Mouse (Mus musculus) heart, adult 18-20 months (tissue): Measurements from ENCODE around the gene Csnk1g2. TPM values are rescaled to one million over a fixed set of nuclear protein-coding genes. Genes with fewer than 3 reads are reported as not detected.
A peak's percentile ranks its signal among the peaks of the same experiment; 100 is the strongest.

Experiments used
- DNase-seq, 2 experiments: peaks; one replicate each; pipeline ENCODE4 v3.0.0; 2021 to 2022; ENCODE audit warnings: mixed read lengths in 1 of 2
- long read RNA-seq, 2 experiments: library from polyadenylated mRNA; stranded (forward); transcript quantifications; one replicate each; pipeline ENCODE4 v2.0.0; 2021
- total RNA-seq, 2 experiments: library from RNA; stranded (reverse); gene quantifications; 2 replicates each; pipeline ENCODE4 v1.2.3; 2021

The Csnk1g2 gene
- total RNA-seq, result 100 to 1,000 TPM; 121 to 132 TPM
- long read RNA-seq, experiment 1, transcript Csnk1g2-201 (11 exons, 2,348 nt), result major isoform, 9 of 117 reads
- long read RNA-seq, experiment 1, partial matches to known transcripts, result 7 of 117 reads
- long read RNA-seq, experiment 1, other reads (novel, unspliced or antisense), result 99 of 117 reads
- long read RNA-seq, experiment 2, partial matches to known transcripts, result 0 of 75 reads
- long read RNA-seq, experiment 2, other reads (novel, unspliced or antisense), result 72 of 75 reads

DNA sequence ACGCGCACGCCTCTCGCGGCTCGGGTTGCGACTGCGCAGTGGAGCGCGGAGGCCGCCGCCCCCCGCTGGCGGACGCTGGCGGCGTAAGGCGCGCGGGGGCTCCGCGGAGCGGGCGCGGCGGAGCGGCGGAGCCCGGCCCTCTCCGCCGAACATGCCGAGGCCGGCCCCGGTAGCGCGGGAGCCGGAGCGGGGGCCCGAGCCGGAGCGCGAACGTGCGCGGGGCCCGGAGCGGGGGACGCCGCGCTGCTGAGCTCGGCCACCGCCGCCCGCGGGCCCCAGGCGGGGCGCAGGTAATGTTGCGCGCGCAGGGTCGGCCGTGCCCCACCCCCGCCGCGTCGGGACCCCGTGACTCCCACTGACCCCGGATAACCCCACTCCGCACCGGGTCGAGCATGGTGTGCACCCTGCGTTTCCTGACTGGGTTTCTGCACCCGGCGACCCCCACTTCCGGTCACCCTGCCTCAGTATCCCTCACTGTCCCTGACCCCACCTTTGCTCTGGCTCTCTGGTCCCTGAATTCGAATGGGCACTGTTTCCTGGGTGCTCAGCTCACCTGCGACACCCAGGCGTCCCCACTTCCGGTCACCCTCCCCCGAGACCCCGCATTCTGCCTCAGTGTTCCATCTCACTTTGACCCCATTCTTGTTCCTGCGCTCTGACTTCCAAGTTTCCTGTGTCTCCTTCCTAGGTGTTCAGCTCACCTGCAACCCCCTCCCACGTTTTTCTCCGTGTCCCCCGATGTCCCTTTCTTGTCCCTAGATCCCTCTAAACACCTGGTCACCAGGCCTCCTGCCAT lies at the start of gene Csnk1g2:
Gene Csnk1g2, plus strand, starts transcription at position 178 of the 796 bp plus-strand sequence.
- DNase-seq, result peak in 1 of 2 experiments; percentile 45

DNA sequence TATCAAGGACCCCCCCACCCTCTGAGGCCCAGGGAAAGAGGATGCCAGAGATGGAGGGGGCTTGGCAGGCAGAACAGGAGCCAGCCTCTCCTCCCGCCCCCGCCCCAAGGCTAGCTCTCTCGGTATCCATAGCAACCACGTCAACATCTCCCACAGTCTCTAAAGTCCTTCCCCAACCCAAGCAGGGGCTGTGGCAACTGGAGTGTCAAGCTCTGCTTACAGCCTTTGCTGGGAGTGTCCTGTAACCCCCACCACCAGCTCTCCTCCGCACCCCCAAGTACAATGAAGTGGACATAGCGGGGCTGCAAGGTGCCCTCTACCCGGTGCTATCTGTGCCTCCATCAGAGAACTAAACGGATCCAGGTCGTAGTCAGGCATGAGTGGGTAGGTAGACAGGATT lies 48.7 kb upstream of the Csnk1g2 start:
- no peak for DNase-seq

DNA sequence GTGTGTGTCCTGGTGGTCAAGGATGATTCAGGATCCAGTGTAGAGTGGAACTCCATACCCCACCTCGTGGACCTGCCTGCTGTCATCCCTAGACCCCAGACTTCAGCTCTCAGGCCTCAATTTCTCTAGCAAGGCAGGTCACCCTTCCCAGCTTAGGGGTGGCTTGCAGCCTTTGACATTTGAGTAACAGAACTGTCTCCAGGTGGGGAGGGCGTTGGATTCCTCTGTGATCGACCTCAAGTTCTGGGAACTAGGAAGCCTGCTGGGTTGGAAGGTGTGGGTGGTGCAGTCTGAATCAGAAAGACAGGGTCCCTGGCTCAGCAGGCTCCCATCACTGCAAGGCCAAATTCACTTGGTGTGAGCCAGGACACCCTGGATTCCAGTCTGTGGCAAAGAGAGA lies 47.7 kb upstream of the Csnk1g2 start:
- DNase-seq, result no peak

DNA sequence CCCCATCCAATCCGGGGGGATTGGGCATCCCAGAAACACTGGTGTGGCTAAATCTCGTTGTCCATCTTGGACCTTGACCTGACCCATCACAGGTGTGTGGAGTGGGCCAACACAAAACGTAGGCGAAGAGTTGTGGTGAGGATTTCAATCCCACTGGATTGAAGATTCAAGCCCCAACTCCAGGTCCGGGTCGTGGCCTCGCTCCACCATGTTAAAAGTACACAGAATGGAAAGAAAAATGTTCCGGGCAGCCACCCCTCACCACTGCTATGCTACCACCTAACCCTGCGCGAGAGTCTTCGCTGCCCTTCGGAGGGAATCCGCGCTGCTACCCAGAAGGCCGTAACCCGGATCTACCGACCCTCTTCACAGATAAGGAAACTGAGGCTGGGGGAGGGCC lies 46.7 kb upstream of the Csnk1g2 start:
- no peak for DNase-seq

DNA sequence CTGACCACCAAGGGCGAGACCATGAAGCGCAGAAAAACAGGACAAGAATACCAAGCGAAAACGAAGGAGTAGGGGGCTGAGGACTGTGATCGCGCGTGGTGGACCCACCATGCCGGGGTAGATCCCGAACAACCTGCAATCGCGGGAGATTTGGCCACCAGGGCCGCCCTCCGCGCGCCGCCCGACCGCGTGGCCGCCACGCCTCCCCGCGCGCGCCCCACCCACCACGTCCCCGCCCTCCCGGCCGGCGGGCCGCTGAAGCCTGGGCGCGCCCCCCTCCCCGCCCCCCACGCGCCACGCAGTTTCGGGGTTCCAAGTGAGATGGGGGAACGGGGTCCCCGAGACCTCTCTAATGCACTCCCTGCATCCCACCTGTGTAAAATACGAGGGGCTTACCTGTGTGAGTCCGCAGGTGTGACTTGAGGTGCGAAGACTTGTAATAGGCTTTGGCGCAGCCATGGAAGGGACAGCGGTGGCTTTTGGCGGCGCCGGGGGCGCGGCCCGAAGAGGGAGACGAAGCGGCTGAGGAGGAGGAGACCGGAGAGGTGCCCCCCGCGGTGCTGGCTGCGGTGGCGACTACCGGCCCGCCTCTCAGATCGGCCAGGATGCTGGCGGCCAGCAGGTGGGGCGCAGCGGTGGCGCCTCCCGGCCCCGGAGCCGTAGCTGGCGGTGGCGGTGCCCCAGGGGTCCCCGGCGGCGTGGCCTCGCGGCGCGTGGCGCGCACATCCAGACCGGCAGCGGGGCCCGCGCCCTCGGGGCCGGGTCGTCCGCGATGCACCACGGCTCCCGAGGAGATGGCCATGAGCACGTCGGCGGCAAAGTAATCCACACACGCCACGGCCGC lies 46.1 kb upstream of the Csnk1g2 start:
- peak; percentile 55 to 61 for DNase-seq

DNA sequence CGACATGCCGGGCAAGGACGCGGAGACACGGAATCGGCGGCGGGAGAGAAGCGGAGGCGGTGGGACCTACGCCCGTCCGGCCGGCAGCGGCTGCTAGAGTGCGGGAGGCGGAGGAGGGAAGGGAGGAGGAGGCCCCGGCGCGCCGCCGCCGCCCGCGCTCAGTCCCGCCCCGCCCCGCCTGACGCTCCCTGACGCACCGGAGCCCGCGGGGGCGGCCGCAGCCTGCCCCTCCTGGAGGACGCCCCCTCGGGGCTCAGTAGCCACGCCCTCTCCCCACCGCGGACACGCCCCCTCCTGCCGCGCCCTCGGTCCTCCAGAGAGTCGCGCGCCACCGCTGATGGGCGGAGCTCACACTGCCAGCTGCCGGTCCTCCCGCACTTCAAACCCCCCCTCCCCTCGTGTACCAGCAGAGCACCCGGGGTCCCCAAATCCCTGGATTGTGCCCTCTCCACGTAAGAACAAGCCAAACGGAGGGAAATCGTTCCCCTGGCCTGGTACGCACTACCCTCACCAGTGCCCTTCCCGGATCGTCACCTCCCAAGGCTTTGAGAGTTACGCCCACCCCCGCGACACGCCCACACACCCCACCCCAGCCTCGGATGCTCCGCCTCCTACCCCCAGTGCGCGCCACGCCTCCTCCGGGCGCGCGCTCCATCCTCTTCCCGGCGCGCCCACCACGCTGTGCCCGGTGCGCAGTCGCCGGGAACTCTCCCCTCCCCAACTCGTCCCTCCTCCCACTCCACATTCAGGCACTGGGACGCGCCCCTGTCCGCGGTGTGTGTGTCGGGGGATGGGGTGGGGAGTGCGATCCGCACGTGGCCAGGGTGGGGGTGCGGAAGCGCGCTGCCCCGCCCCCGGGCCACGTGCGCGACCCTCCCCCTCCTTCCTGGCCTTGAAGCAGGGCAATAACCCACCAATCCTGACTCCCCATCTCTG lies 45.2 kb upstream of the Csnk1g2 start, which contains the start of gene Klf16:
Gene Klf16, minus strand, starts transcription at position 127 of the 936 bp plus-strand sequence.
- peak; percentile 98 to 99 for DNase-seq

DNA sequence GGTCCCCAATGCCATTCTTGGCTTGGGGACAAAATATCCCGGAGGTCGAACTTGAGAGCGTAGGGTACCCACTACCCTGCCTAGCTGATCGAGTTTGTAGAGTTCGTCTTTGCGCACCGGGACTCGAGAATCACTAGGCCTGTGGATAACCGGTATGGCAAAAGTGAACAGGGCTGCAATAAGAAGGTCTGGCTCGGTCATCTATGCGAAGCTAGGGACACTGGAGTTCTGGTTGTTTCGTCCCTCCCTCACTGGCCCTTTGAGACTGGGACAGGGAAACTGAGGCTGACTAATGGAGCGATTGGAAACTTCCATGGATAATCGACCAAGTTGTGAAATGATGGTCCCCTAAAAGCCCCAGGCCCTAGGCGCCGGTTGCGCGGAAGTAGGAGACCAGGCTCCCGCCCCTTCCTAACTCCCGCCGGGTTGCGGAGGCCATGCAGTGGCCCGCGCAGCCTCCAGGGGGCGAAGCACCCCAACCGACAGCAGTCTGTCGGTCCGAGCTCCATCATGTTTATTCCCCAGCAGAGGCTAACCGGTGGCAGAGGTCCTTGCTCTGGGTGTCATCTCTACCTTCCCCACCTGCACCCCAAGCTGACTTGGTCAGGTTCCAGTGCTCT lies 44.4 kb upstream of the Csnk1g2 start:
- peak; percentile 87 to 88 for DNase-seq

DNA sequence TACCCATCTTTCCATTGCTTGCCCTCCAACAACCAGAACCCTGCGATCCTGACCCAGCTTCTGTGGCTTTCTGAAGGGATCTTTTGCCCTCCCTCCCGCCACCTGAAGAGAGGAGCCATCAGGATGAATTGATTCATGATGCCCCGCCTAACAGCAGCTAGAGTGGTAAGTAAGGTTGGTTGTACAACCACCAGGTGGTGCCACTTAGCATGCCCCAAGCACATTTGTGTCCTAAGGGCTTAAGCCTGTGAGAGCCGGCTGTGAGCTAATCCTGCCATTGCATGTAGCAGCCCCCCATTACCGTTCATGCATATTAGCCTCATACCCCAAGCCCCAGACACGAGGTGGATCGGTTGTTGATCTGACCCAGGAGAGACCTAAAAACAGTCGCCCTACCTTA lies 43.7 kb upstream of the Csnk1g2 start:
- peak; percentile 65 to 68 for DNase-seq

DNA sequence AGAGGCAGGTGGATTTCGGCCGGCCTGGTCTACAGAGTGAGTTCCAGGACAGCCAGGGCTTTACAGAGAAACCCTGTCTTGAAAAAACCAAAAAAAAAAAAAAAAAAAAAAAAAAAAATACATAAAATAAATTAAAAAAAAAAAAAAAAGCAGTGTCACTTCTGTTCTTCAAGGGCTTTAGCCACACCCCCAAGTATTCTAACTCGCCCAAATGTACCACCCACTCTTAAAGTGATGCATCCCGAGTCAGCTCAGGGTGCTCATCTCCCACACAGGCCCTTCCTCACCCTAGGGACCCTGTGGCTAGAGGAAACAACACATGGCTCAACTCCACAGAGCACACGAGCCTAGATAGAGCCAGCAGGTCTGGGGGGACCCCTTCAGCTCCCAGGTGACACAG lies 39.6 kb upstream of the Csnk1g2 start:
- no peak for DNase-seq

DNA sequence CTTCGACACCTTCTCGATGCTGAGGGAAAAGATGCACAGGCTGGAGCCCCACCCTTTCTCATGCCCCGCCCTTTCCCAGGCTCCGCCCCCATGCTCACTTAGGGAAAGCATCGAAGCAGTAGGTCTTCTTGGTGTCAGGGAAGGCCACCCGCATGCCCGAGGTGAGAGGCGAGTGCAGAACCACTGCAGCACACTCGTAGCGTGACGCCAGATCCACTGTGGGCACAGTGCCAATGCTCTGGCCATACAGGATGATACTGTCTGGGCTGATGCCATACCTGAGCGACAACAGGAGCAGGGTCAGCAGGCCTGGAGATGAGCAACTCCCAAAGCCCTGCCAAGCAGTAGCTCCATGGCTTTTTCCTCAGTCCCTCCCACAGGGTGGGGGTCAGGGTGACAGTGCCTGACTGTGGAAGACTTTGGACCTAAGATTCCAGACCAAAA lies 38.6 kb upstream of the Csnk1g2 start:
- DNase-seq, result peak in 1 of 2 experiments; percentile 48

DNA sequence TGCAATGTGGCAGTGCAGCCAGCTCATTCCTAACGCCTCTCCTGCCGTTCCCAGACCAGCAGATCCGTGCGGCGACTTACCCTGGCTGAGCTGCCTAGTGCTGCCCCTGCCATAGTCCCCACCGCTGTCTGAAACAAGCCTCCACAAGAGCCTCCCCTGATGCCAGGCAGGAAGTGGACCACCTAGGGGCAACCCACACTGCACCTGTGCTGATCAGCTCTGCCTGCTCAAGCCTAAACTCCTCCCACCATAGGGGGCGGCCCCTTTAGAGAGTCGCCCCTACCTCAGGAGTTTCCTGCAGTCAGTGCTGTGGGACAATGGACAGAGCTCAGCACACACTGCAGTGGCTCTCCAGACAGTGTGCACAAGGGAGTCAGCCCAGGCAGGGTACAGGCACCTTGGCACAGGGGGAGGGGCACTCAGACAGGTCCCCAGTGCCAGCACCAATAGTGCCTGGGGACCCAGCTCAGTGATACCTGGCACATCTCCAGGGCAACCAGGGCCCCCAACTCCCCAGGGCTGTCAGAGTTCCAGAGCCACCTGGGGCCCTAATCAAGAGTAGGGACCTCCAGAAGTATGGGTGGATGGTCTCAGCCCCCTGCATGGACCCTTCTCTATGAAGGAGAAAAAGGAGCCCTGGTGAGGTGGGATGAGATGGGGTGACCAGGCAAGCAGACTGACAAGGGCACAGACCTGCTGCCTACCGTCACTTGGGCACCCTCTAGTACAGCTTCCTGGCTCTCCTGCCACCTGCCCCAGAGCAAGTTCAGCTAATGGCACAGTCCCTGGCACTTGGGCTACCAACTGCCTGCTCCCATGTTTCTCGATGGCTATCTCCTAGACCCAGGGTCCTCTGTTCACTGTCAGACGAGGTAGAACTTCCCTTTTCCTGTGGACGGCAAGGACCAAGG lies 37.7 kb upstream of the Csnk1g2 start:
- DNase-seq, result no peak

DNA sequence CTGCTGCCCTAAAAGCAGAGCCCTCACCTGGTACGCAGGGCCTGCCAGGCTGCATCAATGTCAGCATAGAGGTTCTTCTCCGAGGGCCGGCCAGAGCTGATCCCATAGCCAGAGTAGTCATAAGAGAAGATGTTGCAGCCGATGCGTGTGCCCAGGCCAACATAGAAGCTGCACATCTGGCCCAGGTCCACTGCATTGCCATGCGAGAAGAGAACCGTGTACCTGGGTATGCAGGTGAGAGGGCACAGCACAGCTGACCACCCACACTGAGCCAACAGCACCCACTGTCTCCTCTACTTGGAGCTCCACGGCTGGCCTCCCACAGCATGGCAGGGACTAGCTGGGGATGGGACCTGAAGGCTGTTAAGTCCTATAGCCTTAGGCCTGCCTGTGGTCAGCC lies 37.1 kb upstream of the Csnk1g2 start:
- DNase-seq, result no peak

DNA sequence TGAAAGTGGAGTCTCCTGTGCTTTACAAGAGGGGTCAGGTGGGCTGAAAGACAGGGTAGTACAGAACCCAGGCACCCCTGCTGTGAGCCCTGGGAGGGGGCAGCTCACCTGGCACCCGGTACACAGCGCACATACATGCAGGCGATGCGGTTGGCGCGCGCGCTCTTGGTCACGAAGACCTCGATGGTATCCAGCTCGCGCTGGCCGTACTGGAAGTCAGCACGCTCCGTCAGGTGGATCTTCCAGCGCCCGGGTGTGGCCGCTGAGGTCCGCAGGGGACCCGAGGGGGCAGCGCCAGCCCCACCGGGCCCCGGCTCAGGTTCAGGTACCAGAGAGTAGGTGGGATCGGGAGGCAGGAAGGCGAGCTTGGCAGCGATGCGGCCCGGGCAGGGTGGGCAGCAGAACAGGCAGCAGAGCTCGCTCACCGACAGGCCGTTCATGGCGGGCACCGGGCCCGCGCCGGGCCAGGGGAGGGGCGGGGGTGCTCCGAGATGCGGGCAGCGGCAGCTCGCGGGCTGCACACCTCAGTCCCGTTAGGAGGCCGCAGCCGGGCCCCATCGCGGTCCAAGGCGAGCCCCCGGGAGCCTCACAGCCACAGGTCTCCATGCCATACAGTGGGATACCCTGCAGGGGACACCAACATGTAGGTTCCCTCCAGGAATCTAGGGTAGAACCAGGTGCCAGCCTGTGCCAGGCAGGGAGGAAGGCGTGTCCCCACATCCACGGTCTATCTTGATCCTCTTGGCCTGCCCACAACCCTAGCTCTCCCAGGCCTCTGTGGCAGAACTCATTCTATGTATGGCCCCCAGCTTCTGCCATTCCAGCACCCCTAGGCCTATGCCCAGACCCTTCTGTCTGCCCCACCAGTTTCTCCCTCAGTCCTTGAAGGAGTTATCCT lies 36.0 kb upstream of the Csnk1g2 start:
- DNase-seq, result no peak

DNA sequence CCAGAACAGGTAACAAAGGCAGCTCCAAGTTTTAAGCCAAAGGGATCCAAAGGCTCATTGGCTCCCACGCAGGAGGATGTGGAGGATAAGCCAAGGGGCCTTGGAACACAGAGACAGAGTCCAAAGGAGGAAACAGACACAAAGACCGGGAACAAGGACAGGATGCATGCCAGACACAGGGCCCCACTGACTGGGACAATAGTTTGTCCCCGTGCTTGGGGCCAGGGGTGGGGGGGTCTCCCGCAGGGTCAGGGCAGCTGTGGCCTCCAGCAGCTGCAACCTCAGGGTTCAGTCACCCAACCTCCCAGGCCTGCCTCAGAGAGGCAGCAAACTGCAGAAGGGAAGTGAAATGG lies 35.4 kb upstream of the Csnk1g2 start:
- DNase-seq, result peak; percentile 57 to 82

DNA sequence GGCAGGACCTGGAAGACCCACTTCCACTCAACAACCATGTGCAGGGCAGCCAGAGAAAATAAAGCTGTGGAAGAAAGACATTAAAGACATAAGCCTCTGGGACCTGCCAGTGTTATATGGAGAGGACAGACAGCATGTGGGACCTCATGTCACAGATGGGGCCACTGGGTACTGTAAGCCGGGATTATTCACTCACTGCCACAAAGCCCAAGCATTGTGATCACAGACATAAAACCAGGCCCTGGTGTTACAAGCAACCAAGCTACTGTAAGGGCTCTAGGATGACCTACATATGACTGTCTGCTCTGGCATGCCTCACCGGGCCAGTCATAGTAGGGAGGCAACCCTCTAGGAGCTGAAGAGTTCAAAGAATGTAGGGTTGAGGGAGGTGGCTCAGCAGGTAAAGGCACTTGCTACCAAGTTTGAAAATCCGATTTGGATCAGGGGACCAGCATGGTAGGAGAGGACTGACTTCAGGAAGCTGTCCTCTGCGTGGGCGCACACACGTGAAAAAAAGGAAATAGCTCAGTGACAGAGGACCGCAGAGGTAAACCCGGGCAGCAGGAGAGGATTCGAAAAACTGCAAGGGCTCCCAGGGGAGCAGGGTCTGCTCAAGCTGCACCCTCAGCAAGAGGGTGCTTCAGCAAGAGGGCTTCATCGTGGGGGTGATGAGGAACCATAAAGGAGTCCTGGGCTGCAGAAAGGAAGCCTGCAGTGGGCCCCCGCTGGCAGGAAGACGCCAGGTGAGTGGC lies 33.3 kb upstream of the Csnk1g2 start:
- DNase-seq, result no peak

DNA sequence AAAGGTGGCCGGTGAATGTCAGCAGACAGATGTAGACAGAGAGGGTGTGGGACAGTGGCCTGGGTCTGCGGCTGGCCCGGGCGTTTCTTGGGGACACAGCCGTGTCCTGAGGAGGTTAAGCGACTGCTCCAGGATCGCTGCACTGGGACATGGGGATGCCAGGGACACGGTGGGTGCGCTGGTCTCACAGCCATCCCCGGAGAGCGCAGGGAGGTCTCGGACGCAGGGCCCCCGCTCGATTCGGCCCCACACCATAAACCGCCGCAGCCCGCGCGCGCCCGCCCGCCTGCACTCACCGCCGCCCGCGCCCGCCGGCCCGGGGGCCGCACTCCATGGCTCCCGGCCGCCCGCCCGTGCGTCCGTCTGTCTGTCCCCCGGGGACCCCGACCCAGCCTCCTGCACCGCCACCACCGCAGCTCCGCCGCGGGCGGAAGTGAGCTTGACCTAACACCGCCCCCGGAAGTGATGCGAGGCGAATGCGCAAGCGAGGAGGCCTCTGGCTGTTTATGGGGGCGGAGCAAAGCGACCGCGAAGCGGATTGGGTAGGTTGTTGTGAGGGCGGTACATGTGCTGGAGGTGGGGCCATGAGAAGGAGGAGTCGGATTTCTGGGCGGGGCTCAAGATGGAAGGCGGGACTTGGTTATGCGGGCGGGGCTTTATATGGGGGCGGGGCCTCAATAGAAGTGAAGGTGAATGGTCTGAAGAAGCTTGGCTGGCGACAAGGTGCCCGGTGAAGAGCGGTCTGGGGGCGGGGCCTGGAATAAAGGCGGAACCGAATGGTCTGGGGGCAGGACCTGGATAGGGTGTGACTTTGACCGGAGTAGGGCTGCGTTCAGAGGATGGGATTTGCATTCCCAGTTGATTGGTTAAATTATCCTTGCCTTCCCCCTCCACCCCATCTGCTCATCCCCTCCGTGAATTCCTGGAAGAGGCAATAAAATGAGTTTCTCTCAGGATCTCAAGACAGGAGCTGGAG lies 32.5 kb upstream of the Csnk1g2 start, which contains the start of gene Abhd17a:
Gene Abhd17a, minus strand, starts transcription at position 463 of the 976 bp plus-strand sequence.
- DNase-seq, result peak; percentile 97

DNA sequence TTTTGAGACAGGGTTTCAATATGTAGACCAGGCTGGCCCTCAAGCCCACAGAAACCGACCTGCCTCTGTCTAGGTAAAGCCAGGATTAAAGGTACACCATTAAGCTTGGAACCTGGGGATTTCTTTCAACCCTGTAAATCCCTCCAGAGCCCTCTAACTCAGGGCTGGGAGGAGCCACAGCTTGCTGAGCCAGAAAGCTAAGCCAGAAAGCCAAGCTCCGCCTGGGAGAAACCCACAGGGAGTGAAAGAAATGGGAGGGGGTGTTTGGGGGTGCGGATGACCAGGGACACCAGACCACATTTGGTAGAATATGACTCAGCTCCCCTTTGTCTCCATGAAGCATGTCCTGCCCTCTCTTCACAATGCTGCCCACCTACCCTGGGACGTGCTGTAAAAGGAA lies 26.3 kb upstream of the Csnk1g2 start:
- DNase-seq, result no peak
